Mouse (Mus musculus): ENCODE results near the gene Cops3. TPM values are rescaled to one million over a fixed set of nuclear protein-coding genes. Genes with fewer than 3 reads are reported as not detected.

Gene Cops3
- polyA plus RNA-seq (2012; ENCODE audit: insufficient read depth, insufficient read length, missing spikeins) = 43.1 and 44.0 TPM in 2 replicates

GRCm38 (mm10) chr11:59839459-59840126 lies at the start of gene Cops3:
Gene Cops3 (minus strand): TSS chr11:59839838.
- peak within 1 kb of the TSS; percentile 89 for H3K27ac ChIP-seq (ENCODE audit: insufficient read depth, low read depth, low read length)
- peaks cover 15% of the 10 kb centered on the region for H3K4me1 ChIP-seq (ENCODE audit: control insufficient read depth, insufficient read depth, low read length)
- TF ChIP-seq CTCF (IDR thresholded peaks at IDR 0.05; ENCODE audit: low read depth, low read length) (no peak), POLR2A (IDR thresholded peaks at IDR 0.05; ENCODE audit: borderline replicate concordance, low read depth, low read length) (no peak)
- peak within 1 kb of the TSS; percentile 94 for H3K4me3 ChIP-seq (ENCODE audit: insufficient read depth, low read length)

DNA sequence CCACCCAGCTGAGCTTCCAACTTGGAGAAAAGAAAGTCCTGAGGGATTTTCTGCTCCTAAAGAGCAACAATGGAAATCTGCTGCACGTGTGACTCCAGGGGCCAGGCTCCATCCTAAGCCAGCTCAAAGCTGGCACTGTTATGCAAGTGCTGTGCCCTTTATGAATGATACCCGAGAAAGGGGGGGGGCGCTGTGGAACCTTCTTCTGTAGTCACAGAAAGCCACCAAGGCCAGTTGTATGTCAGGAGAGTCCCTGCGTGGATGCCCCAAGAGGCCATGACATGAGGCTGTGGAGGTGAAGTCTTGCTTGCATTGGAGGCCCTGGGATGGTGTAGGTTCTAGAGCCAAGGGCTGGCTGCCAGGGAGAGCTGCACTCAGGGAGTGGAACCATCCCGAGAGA lies 48.5 kb upstream of the Cops3 start:
- Histone ChIP-seq H3K4me1 (ENCODE audit: control insufficient read depth, insufficient read depth, low read length) (no peaks in the 10 kb centered on the region), H3K4me3 (ENCODE audit: insufficient read depth, low read length) (no peak overlapping the region), H3K27ac (ENCODE audit: insufficient read depth, low read depth, low read length) (no peak overlapping the region)
- TF ChIP-seq POLR2A (IDR thresholded peaks at IDR 0.05; ENCODE audit: borderline replicate concordance, low read depth, low read length) (no peak), CTCF (IDR thresholded peaks at IDR 0.05; ENCODE audit: low read depth, low read length) (no peak)

DNA sequence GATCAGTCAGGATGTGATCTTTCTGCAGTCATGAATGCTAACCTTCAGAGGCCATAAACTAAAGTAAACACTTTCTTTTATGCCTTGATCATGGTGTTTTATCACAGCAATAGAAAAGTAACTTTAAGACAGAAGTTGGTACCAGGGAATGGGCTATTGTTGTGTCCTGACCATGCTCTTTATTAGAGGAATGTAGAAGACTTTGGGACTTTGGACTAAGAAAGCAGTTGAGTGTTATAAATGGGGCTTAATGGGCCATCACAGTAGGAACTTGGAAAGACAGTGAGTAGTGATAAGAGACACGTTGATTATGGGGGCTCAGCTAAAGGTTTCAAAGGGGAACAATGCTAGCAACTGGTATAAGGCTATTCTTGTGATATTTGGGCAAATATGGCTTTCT lies 47.3 kb upstream of the Cops3 start:
- Histone ChIP-seq H3K4me1 (ENCODE audit: control insufficient read depth, insufficient read depth, low read length) (no peaks in the 10 kb centered on the region), H3K27ac (ENCODE audit: insufficient read depth, low read depth, low read length) (no peak overlapping the region), H3K4me3 (ENCODE audit: insufficient read depth, low read length) (no peak overlapping the region)
- TF ChIP-seq POLR2A (IDR thresholded peaks at IDR 0.05; ENCODE audit: borderline replicate concordance, low read depth, low read length) (no peak), CTCF (IDR thresholded peaks at IDR 0.05; ENCODE audit: low read depth, low read length) (no peak)

DNA sequence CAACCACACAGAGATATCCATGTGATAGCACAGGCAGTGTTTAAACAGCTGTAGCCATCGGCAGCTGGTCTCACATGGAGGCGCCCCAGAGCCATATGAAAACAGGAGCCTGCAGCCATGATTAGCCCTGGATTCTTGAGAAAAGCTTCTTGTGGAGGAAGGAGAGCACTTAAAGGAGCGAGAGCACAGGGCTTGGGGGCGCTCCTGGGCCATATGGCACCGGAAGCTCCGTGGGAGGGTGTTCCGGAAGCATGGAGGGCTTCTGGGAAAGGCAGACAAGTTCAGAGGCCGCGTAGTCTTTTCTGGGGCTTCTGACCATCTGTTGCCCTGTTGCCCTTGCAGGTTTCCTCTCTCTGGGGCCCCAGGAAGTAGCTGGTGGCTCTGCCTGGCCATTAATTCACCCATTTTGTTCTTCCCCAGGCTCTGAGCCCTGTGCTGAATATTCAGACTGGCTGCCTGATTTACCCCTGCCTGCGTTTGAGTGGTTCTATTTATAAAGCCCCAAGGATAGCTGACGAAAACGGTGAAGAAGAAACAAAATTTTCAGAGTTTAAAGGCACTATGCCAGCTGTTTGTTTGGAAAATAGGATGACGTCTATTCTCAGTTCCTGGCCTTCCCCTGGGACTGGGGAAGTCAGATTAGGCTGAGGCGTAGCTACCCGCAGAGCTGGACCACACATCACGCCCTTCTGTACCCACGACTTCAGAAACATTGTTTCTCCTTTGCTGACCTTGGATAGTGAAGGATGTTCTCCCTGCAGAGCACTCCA lies 45.8 kb upstream of the Cops3 start:
- H3K4me3 ChIP-seq (ENCODE audit: insufficient read depth, low read length) = no peak overlapping the region
- no peak for TF ChIP-seq POLR2A (IDR thresholded peaks at IDR 0.05; ENCODE audit: borderline replicate concordance, low read depth, low read length)
- no peak for TF ChIP-seq CTCF (IDR thresholded peaks at IDR 0.05; ENCODE audit: low read depth, low read length)
- no peak overlapping the region for H3K27ac ChIP-seq (ENCODE audit: insufficient read depth, low read depth, low read length)
- H3K4me1 ChIP-seq (ENCODE audit: control insufficient read depth, insufficient read depth, low read length) = no peaks in the 10 kb centered on the region

DNA sequence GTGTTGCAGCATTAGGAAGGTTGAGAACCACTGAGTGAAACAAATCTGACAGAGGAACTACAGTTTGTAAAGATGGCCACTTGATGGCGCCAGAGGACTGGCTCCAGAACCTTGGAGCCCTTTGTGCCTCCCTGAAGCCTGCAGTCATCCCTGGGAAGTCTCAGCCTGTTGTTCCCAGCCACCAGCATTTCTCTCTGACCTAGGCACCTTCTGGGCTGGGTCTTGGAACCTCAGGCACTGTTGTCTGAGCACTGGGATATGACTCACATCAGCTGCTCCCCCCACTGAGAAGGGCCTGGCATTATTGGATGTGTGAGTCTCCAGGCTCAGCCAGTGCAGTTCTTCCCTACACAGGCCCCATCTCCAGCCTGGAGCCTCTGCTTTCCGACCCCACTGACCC lies 40.4 kb upstream of the Cops3 start:
- Histone ChIP-seq H3K4me1 (ENCODE audit: control insufficient read depth, insufficient read depth, low read length) (no peaks in the 10 kb centered on the region), H3K27ac (ENCODE audit: insufficient read depth, low read depth, low read length) (no peak overlapping the region), H3K4me3 (ENCODE audit: insufficient read depth, low read length) (no peak overlapping the region)
- TF ChIP-seq CTCF (IDR thresholded peaks at IDR 0.05; ENCODE audit: low read depth, low read length) (peak; percentile 64), POLR2A (IDR thresholded peaks at IDR 0.05; ENCODE audit: borderline replicate concordance, low read depth, low read length) (no peak)

DNA sequence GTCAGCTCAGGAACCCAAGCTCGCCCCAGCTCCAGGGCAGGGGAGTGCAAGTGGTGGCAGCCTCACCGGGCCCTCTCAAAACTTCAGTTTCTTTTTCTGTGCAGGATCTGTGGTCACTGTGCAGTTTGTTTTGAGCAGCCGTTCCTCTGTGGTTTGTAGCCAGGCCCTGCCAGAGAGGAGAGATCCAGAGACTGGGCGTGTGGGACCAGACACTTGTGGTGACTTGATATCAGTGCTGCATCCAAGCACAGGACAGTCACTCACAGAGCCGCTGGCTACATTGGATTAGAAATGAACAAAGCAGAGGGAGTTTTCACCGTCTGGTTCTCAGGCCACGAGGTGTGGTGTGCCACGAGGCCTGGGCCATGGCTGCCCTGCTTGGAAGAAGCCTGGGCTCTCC lies 32.5 kb upstream of the Cops3 start:
- Histone ChIP-seq H3K4me3 (ENCODE audit: insufficient read depth, low read length) (no peak overlapping the region), H3K27ac (ENCODE audit: insufficient read depth, low read depth, low read length) (no peak overlapping the region), H3K4me1 (ENCODE audit: control insufficient read depth, insufficient read depth, low read length) (no peaks in the 10 kb centered on the region)
- TF ChIP-seq CTCF (IDR thresholded peaks at IDR 0.05; ENCODE audit: low read depth, low read length) = no peak
- no peak for TF ChIP-seq POLR2A (IDR thresholded peaks at IDR 0.05; ENCODE audit: borderline replicate concordance, low read depth, low read length)

DNA sequence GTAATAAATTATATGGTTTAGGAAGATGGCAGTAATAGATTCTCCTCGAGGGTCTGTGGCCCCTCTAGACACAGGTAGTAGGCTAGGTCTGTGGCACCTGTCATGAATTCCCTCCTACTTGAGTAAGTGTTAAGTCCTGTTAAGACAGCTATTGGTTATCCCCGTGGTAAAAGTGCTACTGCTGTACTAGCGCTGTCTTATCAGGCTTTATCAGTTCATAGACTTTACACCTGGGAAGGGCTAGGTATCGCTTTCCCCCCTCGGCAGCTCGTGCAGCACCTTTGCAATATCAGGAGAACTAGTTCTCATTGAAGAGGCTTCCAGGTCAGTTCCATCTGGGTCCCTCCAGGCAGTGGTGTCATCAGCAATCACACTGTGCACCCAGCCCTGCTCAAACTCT lies 24.7 kb upstream of the Cops3 start:
- no peak overlapping the region for H3K4me3 ChIP-seq (ENCODE audit: insufficient read depth, low read length)
- TF ChIP-seq POLR2A (IDR thresholded peaks at IDR 0.05; ENCODE audit: borderline replicate concordance, low read depth, low read length) = no peak
- TF ChIP-seq CTCF (IDR thresholded peaks at IDR 0.05; ENCODE audit: low read depth, low read length) = no peak
- no peak overlapping the region for H3K27ac ChIP-seq (ENCODE audit: insufficient read depth, low read depth, low read length)
- no peaks in the 10 kb centered on the region for H3K4me1 ChIP-seq (ENCODE audit: control insufficient read depth, insufficient read depth, low read length)

DNA sequence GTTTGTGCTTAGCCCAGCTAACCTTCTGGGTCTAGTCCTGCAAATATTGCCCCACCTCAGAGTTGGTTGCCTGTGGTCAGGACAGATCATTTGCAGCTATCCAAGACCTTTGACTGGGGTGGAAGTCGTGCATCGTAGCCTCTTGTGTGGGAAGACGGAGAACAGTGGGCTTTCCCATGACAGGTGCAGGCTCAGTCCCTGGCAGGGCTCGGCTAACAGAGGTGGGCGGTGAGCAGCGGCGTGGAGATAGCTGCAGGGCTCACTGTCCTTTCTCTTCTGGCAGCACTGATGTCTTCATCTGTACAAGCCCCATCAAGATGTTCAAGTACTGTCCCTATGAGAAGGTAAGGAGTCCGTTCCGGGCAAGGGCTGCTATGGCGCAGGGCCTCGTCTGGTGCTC lies 20.8 kb upstream of the Cops3 start:
- Histone ChIP-seq H3K27ac (ENCODE audit: insufficient read depth, low read depth, low read length) (no peak overlapping the region), H3K4me1 (ENCODE audit: control insufficient read depth, insufficient read depth, low read length) (no peaks in the 10 kb centered on the region), H3K4me3 (ENCODE audit: insufficient read depth, low read length) (no peak overlapping the region)
- TF ChIP-seq POLR2A (IDR thresholded peaks at IDR 0.05; ENCODE audit: borderline replicate concordance, low read depth, low read length) = no peak

DNA sequence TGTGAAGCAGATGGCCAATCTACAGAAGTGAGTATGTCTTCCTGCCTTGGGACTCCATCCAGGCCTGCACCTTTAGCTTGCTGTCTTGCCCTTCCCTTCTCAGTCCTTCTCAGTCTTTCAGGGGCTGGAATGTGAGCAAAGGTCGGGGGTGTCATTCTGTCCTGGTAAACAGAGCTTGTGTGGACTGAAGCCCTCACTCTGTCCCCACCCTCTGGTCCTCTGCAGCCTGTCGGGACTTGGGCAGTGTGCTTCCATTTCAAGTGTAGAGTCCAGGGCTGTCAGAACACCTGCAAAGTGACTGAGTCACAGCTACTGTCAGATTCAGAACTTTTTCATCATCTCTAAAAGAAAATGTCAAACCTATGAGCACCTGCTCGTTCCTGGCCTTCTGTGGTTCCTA lies 13.2 kb upstream of the Cops3 start:
- Histone ChIP-seq H3K27ac (ENCODE audit: insufficient read depth, low read depth, low read length) (no peak overlapping the region), H3K4me3 (ENCODE audit: insufficient read depth, low read length) (no peak overlapping the region), H3K4me1 (ENCODE audit: control insufficient read depth, insufficient read depth, low read length) (peaks cover 12% of the 10 kb centered on the region)
- TF ChIP-seq POLR2A (IDR thresholded peaks at IDR 0.05; ENCODE audit: borderline replicate concordance, low read depth, low read length) (no peak), CTCF (IDR thresholded peaks at IDR 0.05; ENCODE audit: low read depth, low read length) (no peak)

All from bone marrow macrophage, adult 2 months (primary cell).